In the genomic region with DNA sequence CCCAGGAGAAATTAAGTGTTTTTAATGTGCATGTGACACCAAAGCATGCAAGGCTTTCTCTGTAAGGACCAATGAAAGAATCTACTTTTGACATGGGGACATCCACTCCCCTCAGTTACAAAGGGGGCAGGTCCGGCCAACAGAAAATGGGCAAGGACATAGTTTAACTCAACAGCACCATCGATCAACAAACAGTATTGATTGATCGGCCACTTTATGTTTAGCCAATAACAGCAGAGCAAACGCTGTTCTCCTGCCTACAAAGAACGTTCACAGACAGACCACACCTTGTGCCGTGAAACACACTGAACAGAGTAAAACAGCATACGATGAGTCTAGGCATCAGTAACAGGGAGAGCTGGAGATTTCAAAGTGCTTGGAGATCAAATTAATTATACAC, we compare ENCODE assay signal across 29 mouse cellular contexts.
DNase-seq lines count a peak whose midpoint lies in the region; ATAC-seq and TF ChIP-seq lines count a peak whose summit lies in the region.
"Had no signal": no experiment of that assay in that cellular context is flagged by ENCODE, and none has a peak within 500 bp of the region (broad histone marks: within the 10 kb centered on the region; RNA-seq: fewer than 3 reads in every experiment).

No protein-coding gene starts in this region.

- H3K9me3 ChIP-seq in limb, embryonic 10.5 days (replicated peaks): no peaks in the 10 kb centered on the region
- H3K9me3 ChIP-seq in liver, embryonic 11.5 days (ENCODE audit: control insufficient read depth, low read length): no peaks in the 10 kb centered on the region
- H3K9me3 ChIP-seq in liver, embryonic 14.5 days (ENCODE audit: control insufficient read depth, low read length): no peaks in the 10 kb centered on the region
- no peaks in the 10 kb centered on the region for H3K9me3 ChIP-seq in liver, postnatal 0 days (ENCODE audit: low read length)
- H3K9me3 ChIP-seq: embryonic facial prominence, embryonic 10.5 days; embryonic facial prominence, embryonic 13.5 days; forebrain, embryonic 12.5 days; forebrain, embryonic 15.5 days; heart, embryonic 10.5 days; heart, embryonic 13.5 days had no signal

- no peak overlapping the region for H3K4me2 ChIP-seq in liver, embryonic 11.5 days
- no peak overlapping the region for H3K4me2 ChIP-seq in liver, embryonic 14.5 days (ENCODE audit: low read depth)
- peak overlapping the region; percentile 32 for H3K4me2 ChIP-seq in liver, postnatal 0 days (ENCODE audit: low read depth, low read length)
- H3K4me2 ChIP-seq: embryonic facial prominence, embryonic 13.5 days; forebrain, embryonic 12.5 days; forebrain, embryonic 15.5 days; heart, embryonic 13.5 days; hindbrain, embryonic 14.5 days had no signal

- H3K4me1 ChIP-seq in limb, embryonic 10.5 days: peaks cover 18% of the 10 kb centered on the region
- H3K4me1 ChIP-seq in liver, embryonic 11.5 days (replicated peaks; ENCODE audit: control insufficient read depth, insufficient read depth, low read length): no peaks in the 10 kb centered on the region
- peaks cover 0 to 2% of the 10 kb centered on the region in 2 experiments; a peak in 1 of 4 replicates for H3K4me1 ChIP-seq in liver, embryonic 14.5 days (replicated peaks; ENCODE audit: control insufficient read depth in 2 of 2, insufficient read depth in 2 of 2, low read length in 1 of 2)
- no peaks in the 10 kb centered on the region for H3K4me1 ChIP-seq in liver, postnatal 0 days (ENCODE audit: insufficient read depth)
- H3K4me1 ChIP-seq: embryonic facial prominence, embryonic 13.5 days; forebrain, embryonic 12.5 days; forebrain, embryonic 15.5 days; heart, embryonic 10.5 days; heart, embryonic 13.5 days had no signal

- no peaks in the 10 kb centered on the region for H3K27me3 ChIP-seq in limb, embryonic 10.5 days (ENCODE audit: low read depth, poor library complexity, severe bottlenecking)
- H3K27me3 ChIP-seq in liver, embryonic 11.5 days (replicated peaks; ENCODE audit: control insufficient read depth, insufficient read depth, low read length): no peaks in the 10 kb centered on the region
- H3K27me3 ChIP-seq in liver, embryonic 14.5 days (ENCODE audit: control insufficient read depth, insufficient read depth, low read length): no peaks in the 10 kb centered on the region
- H3K27me3 ChIP-seq in liver, postnatal 0 days (ENCODE audit: insufficient read depth, low read length): no peaks in the 10 kb centered on the region
- H3K27me3 ChIP-seq: embryonic facial prominence, embryonic 13.5 days; forebrain, embryonic 12.5 days; forebrain, embryonic 15.5 days; heart, embryonic 13.5 days had no signal

- WGBS in limb, embryonic 10.5 days: 93% methylated on average over 7 of the region's 7 CpGs
- 71% methylated on average over 7 of the region's 7 CpGs for WGBS in liver, embryonic 11.5 days
- 61% methylated on average over 7 of the region's 7 CpGs for WGBS in liver, embryonic 14.5 days (ENCODE audit: insufficient replicate concordance)
- WGBS in liver, postnatal 0 days (ENCODE audit: insufficient replicate concordance): 64% methylated on average over 7 of the region's 7 CpGs

- H3K4me3 ChIP-seq in limb, embryonic 10.5 days: no peak overlapping the region
- no peak overlapping the region for H3K4me3 ChIP-seq in liver, embryonic 11.5 days (ENCODE audit: low read depth, low read length)
- no peak overlapping the region for H3K4me3 ChIP-seq in liver, embryonic 14.5 days (ENCODE audit: insufficient read depth in 1 of 2, low read depth in 2 of 2, low read length in 2 of 2)
- no peak overlapping the region; the same call in 1 of the 2 replicates for H3K4me3 ChIP-seq in liver, postnatal 0 days (ENCODE audit: low read depth, low read length)
- H3K4me3 ChIP-seq: embryonic facial prominence, embryonic 10.5 days; embryonic facial prominence, embryonic 13.5 days; erythroblast, embryonic 14.5 days; forebrain, embryonic 12.5 days; forebrain, embryonic 15.5 days; gastrocnemius, adult 2 months; heart, embryonic 10.5 days; heart, embryonic 13.5 days had no signal

- TF ChIP-seq EP300 in liver, embryonic 14.5 days (IDR thresholded peaks at IDR 0.05; ENCODE audit: low read depth): no peak
- TF ChIP-seq EP300 in liver, postnatal 0 days (IDR thresholded peaks at IDR 0.05; ENCODE audit: low read depth): no peak

- peak; percentile 51; the same call in 1 of the 2 replicates for ATAC-seq in liver, embryonic 11.5 days (replicated peaks; ENCODE audit: low FRiP score)
- ATAC-seq in liver, embryonic 14.5 days (ENCODE audit: insufficient read depth): peak; percentile 53; the same call in 1 of the 2 replicates
- ATAC-seq in liver, postnatal 0 days: peak; percentile 76
- ATAC-seq: activated CD4-positive, CD25-positive, alpha-beta regulatory T cell, adult 4 months; CD4-positive, CD25-positive, alpha-beta regulatory T cell, adult 4 months; forebrain, embryonic 15.5 days; hindbrain, postnatal 0 days had no signal

- no peaks in the 10 kb centered on the region for H3K36me3 ChIP-seq in limb, embryonic 10.5 days
- H3K36me3 ChIP-seq in liver, embryonic 11.5 days (ENCODE audit: control insufficient read depth, insufficient read depth, low read length): no peaks in the 10 kb centered on the region
- no peaks in the 10 kb centered on the region for H3K36me3 ChIP-seq in liver, embryonic 14.5 days (replicated peaks; ENCODE audit: control insufficient read depth, insufficient read depth, low read depth)
- H3K36me3 ChIP-seq in liver, postnatal 0 days (replicated peaks; ENCODE audit: insufficient read depth, low read length): no peaks in the 10 kb centered on the region
- H3K36me3 ChIP-seq: embryonic facial prominence, embryonic 10.5 days; embryonic facial prominence, embryonic 13.5 days; forebrain, embryonic 12.5 days; forebrain, embryonic 15.5 days; heart, embryonic 10.5 days; heart, embryonic 13.5 days had no signal

- no peak overlapping the region for H3K9ac ChIP-seq in liver, embryonic 11.5 days (ENCODE audit: low read depth, low read length)
- H3K9ac ChIP-seq in liver, embryonic 14.5 days (replicated peaks): no peak overlapping the region
- no peak overlapping the region for H3K9ac ChIP-seq in liver, postnatal 0 days (replicated peaks)
- H3K9ac ChIP-seq: embryonic facial prominence, embryonic 13.5 days; forebrain, embryonic 12.5 days; forebrain, embryonic 15.5 days; heart, embryonic 13.5 days; hindbrain, embryonic 14.5 days had no signal

- no peak for TF ChIP-seq CTCF in liver, embryonic 14.5 days (IDR thresholded peaks at IDR 0.05; ENCODE audit: low read depth)
- TF ChIP-seq CTCF in liver, postnatal 0 days (IDR thresholded peaks at IDR 0.05; ENCODE audit: low read depth): no peak

- H3K27ac ChIP-seq in limb, embryonic 10.5 days: no peak overlapping the region
- H3K27ac ChIP-seq in liver, embryonic 11.5 days (ENCODE audit: low read depth, low read length): no peak overlapping the region
- H3K27ac ChIP-seq in liver, embryonic 14.5 days: no peak overlapping the region
- no peak overlapping the region for H3K27ac ChIP-seq in liver, postnatal 0 days (ENCODE audit: low read depth)
- H3K27ac ChIP-seq: embryonic facial prominence, embryonic 10.5 days; embryonic facial prominence, embryonic 13.5 days; forebrain, embryonic 12.5 days; forebrain, embryonic 15.5 days; gastrocnemius, adult 2 months; heart, embryonic 10.5 days; heart, embryonic 13.5 days; hindbrain, embryonic 14.5 days; hindbrain, postnatal 0 days had no signal

- DNase-seq in limb, embryonic 10.5 days (ENCODE audit: low spot score): peak; percentile 7
- DNase-seq in liver, embryonic 11.5 days (ENCODE audit: low spot score): no peak
- no peak for DNase-seq in liver, embryonic 14.5 days (ENCODE audit: low read depth in 3 of 3, low spot score in 3 of 3)
- no peak for DNase-seq in liver, postnatal 0 days
- DNase-seq in frontal cortex, postnatal 36 days (ENCODE audit: low spot score in 2 of 2): no peak
- no peak for DNase-seq in lung, postnatal 25 days (ENCODE audit: low spot score)
- DNase-seq: adrenal gland, adult 8-10 months; adrenal gland, postnatal 25 days; cerebellum, adult 11-12 months; cerebellum, adult 8-10 months; cerebellum, postnatal 10 days; cerebellum, postnatal 36 days; embryo, embryonic 11 days; gastrocnemius, adult 2 months; gastrocnemius, postnatal 14 days; heart, adult 18-20 months; heart, postnatal 14 days; heart, postnatal 4 days had no signal
